Mouse (Mus musculus) spleen, adult 2 months (tissue): ENCODE measurements around the gene Prok1.

Experiments used
- CTCF ChIP-seq: fragments of 200-500 bp; IDR thresholded peaks from 2 replicates; pipeline ENCODE4 v1.5.1; 2011; ENCODE audit warnings: mild to moderate bottlenecking, inconsistent platforms; ENCODE audit not compliant: insufficient read depth, insufficient read length, insufficient replicate concordance; ENCODE audit errors: extremely low read depth
- POLR2A ChIP-seq: fragments of 200-500 bp; IDR thresholded peaks from 2 replicates; pipeline ENCODE4 v1.6.1; 2011; ENCODE audit warnings: low read depth, low read length, inconsistent platforms

GRCm38 (mm10) chr3:107275351-107275750 lies 35.8 kb upstream of the Prok1 start:
- no peak for TF ChIP-seq POLR2A
- TF ChIP-seq CTCF, result no peak
